Mouse (Mus musculus): ENCODE measurements around the gene Fance. TPM values are rescaled to one million over a fixed set of nuclear protein-coding genes. Genes with fewer than 3 reads are reported as not detected.
A peak's percentile ranks its signal among the peaks of the same experiment; 100 is the strongest.

The Fance gene
- polyA plus RNA-seq, 1 experiment from 2014 or later, result 22.1 TPM

- H3K4me1 ChIP-seq (replicated peaks; ENCODE audit: control insufficient read depth, insufficient read depth, low read length), result no peaks in the 10 kb centered on the region; the same call in 1 of the 2 replicates
- no peaks in the 10 kb centered on the region for H3K9me3 ChIP-seq (ENCODE audit: control insufficient read depth, low read length)
- no peak overlapping the region for H3K4me2 ChIP-seq (ENCODE audit: low read depth, low read length)
- 0 out of 2 replicates have a peak overlapping the region, but pooled peaks have one; percentile 7 for H3K9ac ChIP-seq (ENCODE audit: low read length)
- ATAC-seq (ENCODE audit: low read depth), result no peak
- WGBS, result 41% methylated on average over 2 of the region's 2 CpGs
- no peak overlapping the region for H3K27ac ChIP-seq (ENCODE audit: low read length)
- no peaks in the 10 kb centered on the region for H3K36me3 ChIP-seq (ENCODE audit: control insufficient read depth, insufficient read depth, low read length)
- H3K4me3 ChIP-seq (ENCODE audit: low read length), result no peak overlapping the region
- peaks cover 10% of the 10 kb centered on the region for H3K27me3 ChIP-seq (ENCODE audit: control insufficient read depth, insufficient read depth, low read depth, low read length)
These were observed 58.0 kb downstream of the Fance start for GRCm38 (mm10) chr17:28371286-28371685.

GRCm38 (mm10) chr17:28371941-28372340 is 58.6 kb downstream of the Fance start:
- H3K9ac ChIP-seq (ENCODE audit: low read length), result no peak overlapping the region
- no peak for ATAC-seq (ENCODE audit: low read depth)
- WGBS, result 59% methylated on average over 1 of the region's 1 CpGs
- H3K36me3 ChIP-seq (ENCODE audit: control insufficient read depth, insufficient read depth, low read length), result no peaks in the 10 kb centered on the region
- H3K27ac ChIP-seq (ENCODE audit: low read length), result no peak overlapping the region
- H3K4me2 ChIP-seq (ENCODE audit: low read depth, low read length), result no peak overlapping the region
- H3K27me3 ChIP-seq (ENCODE audit: control insufficient read depth, insufficient read depth, low read depth, low read length), result peaks cover 10% of the 10 kb centered on the region
- no peaks in the 10 kb centered on the region; the same call in 1 of the 2 replicates for H3K4me1 ChIP-seq (replicated peaks; ENCODE audit: control insufficient read depth, insufficient read depth, low read length)
- H3K4me3 ChIP-seq (ENCODE audit: low read length), result no peak overlapping the region
- H3K9me3 ChIP-seq (ENCODE audit: control insufficient read depth, low read length), result no peaks in the 10 kb centered on the region

- ATAC-seq (ENCODE audit: low read depth), result peak; percentile 52; the same call in 1 of the 2 replicates
- no peaks in the 10 kb centered on the region; the same call in 1 of the 2 replicates for H3K4me1 ChIP-seq (replicated peaks; ENCODE audit: control insufficient read depth, insufficient read depth, low read length)
These were observed 60.5 kb downstream of the Fance start for GRCm38 (mm10) chr17:28373821-28374220.

GRCm38 (mm10) chr17:28374494-28374893 is 61.2 kb downstream of the Fance start:
- H3K9ac ChIP-seq (ENCODE audit: low read length), result no peak overlapping the region
- H3K4me3 ChIP-seq (ENCODE audit: low read length), result no peak overlapping the region
- peaks cover 10% of the 10 kb centered on the region for H3K27me3 ChIP-seq (ENCODE audit: control insufficient read depth, insufficient read depth, low read depth, low read length)
- H3K27ac ChIP-seq (ENCODE audit: low read length), result no peak overlapping the region
- no peak overlapping the region for H3K4me2 ChIP-seq (ENCODE audit: low read depth, low read length)
- H3K4me1 ChIP-seq (replicated peaks; ENCODE audit: control insufficient read depth, insufficient read depth, low read length), result no peaks in the 10 kb centered on the region
- ATAC-seq (ENCODE audit: low read depth), result no peak
- H3K36me3 ChIP-seq (ENCODE audit: control insufficient read depth, insufficient read depth, low read length), result no peaks in the 10 kb centered on the region
- no peaks in the 10 kb centered on the region for H3K9me3 ChIP-seq (ENCODE audit: control insufficient read depth, low read length)
- WGBS, result 11% methylated on average over 16 of the region's 16 CpGs

More at GRCm38 (mm10) chr17:28373821-28374220, 60.5 kb downstream of the Fance start:
- Histone ChIP-seq H3K9ac (ENCODE audit: low read length) (no peak overlapping the region), H3K27me3 (ENCODE audit: control insufficient read depth, insufficient read depth, low read depth, low read length) (peaks cover 10% of the 10 kb centered on the region), H3K4me3 (ENCODE audit: low read length) (no peak overlapping the region), H3K27ac (ENCODE audit: low read length) (no peak overlapping the region), H3K9me3 (ENCODE audit: control insufficient read depth, low read length) (no peaks in the 10 kb centered on the region), H3K4me2 (ENCODE audit: low read depth, low read length) (no peak overlapping the region), H3K36me3 (ENCODE audit: control insufficient read depth, insufficient read depth, low read length) (no peaks in the 10 kb centered on the region)
- WGBS, result 15% methylated on average over 10 of the region's 10 CpGs

GRCm38 (mm10) chr17:28375592-28376061 is 62.3 kb downstream of the Fance start:
- H3K36me3 ChIP-seq (ENCODE audit: control insufficient read depth, insufficient read depth, low read length), result no peaks in the 10 kb centered on the region
- no peaks in the 10 kb centered on the region for H3K4me1 ChIP-seq (replicated peaks; ENCODE audit: control insufficient read depth, insufficient read depth, low read length)
- peak; percentile 32 for ATAC-seq (ENCODE audit: low read depth)
- no peak overlapping the region for H3K27ac ChIP-seq (ENCODE audit: low read length)
- no peaks in the 10 kb centered on the region for H3K9me3 ChIP-seq (ENCODE audit: control insufficient read depth, low read length)
- 10% methylated on average over 17 of the region's 17 CpGs for WGBS
- no peak overlapping the region for H3K4me3 ChIP-seq (ENCODE audit: low read length)
- H3K4me2 ChIP-seq (ENCODE audit: low read depth, low read length), result peak overlapping the region; percentile 32
- H3K9ac ChIP-seq (ENCODE audit: low read length), result no peak overlapping the region
- peaks cover 10% of the 10 kb centered on the region for H3K27me3 ChIP-seq (ENCODE audit: control insufficient read depth, insufficient read depth, low read depth, low read length)

Other genes with a start within 250 kb of the Fance start
- gene Tcp11, start 232.9 kb upstream of the Fance start, polyA plus RNA-seq (2015; fragmentation: Nextera tagmentation; extraction: Ambion mirVana), result 5.2 and 5.5 TPM in 2 replicates
- 1.3 and 1.4 TPM in 2 replicates for gene Scube3, start 171.4 kb upstream of the Fance start, polyA plus RNA-seq (2015; fragmentation: Nextera tagmentation; extraction: Ambion mirVana)
- 34.2 and 34.9 TPM in 2 replicates for gene Zfp523, start 136.4 kb upstream of the Fance start, polyA plus RNA-seq (2015; fragmentation: Nextera tagmentation; extraction: Ambion mirVana)
- gene Def6, start 105.7 kb upstream of the Fance start, polyA plus RNA-seq (2015; fragmentation: Nextera tagmentation; extraction: Ambion mirVana), result 5.2 and 8.6 TPM in 2 replicates
- 2.7 TPM in 2 replicates for gene Ppard, start 80.8 kb upstream of the Fance start, polyA plus RNA-seq (2015; fragmentation: Nextera tagmentation; extraction: Ambion mirVana)
- 615 and 635 TPM in 2 replicates for gene Rpl10a, start 15.0 kb downstream of the Fance start, polyA plus RNA-seq (2015; fragmentation: Nextera tagmentation; extraction: Ambion mirVana)
- gene Tead3, start 37.3 kb downstream of the Fance start, polyA plus RNA-seq (2015; fragmentation: Nextera tagmentation; extraction: Ambion mirVana), result 11.6 and 12.4 TPM in 2 replicates
- gene Tulp1, start 51.7 kb downstream of the Fance start, polyA plus RNA-seq (2015; fragmentation: Nextera tagmentation; extraction: Ambion mirVana), result 7.6 and 9.3 TPM in 2 replicates
- 38.5 and 43.8 TPM in 2 replicates for gene Fkbp5, start 204.0 kb downstream of the Fance start, polyA plus RNA-seq (2015; fragmentation: Nextera tagmentation; extraction: Ambion mirVana)
- not detected in 2 replicates for gene Armc12, start 217.3 kb downstream of the Fance start, polyA plus RNA-seq (2015; fragmentation: Nextera tagmentation; extraction: Ambion mirVana)
- not detected in 2 replicates for gene Clpsl2, start 235.9 kb downstream of the Fance start, polyA plus RNA-seq (2015; fragmentation: Nextera tagmentation; extraction: Ambion mirVana)
- 0.35 and 1.8 TPM in 2 replicates for gene Clps, start 247.2 kb downstream of the Fance start, polyA plus RNA-seq (2015; fragmentation: Nextera tagmentation; extraction: Ambion mirVana)